Mouse (Mus musculus) olfactory bulb, adult 2 months (tissue): ENCODE data around the gene Ptrh1. TPM values are rescaled to one million over a fixed set of nuclear protein-coding genes. Genes with fewer than 3 reads are reported as not detected.

Source experiments
- H3K27ac ChIP-seq: fragments of 200-500 bp; 2 replicates; pipeline ENCODE4 v1.5.1; 2012; ENCODE audit warnings: low read depth, low read length; ENCODE audit not compliant: insufficient read depth
- H3K4me1 ChIP-seq: fragments of 200-500 bp; 2 replicates; pipeline ENCODE4 v1.6.1; 2012; ENCODE audit warnings: low read length; ENCODE audit not compliant: control insufficient read depth, insufficient read depth
- H3K4me3 ChIP-seq: fragments of 200-500 bp; 2 replicates; pipeline ENCODE4 v1.5.1; 2012; ENCODE audit warnings: mild to moderate bottlenecking, low read depth, low read length, moderate library complexity; ENCODE audit not compliant: insufficient read depth
- CTCF ChIP-seq: fragments of 200-500 bp; IDR thresholded peaks from 2 replicates; pipeline ENCODE4 v1.5.1; 2012; ENCODE audit warnings: low read depth, mild to moderate bottlenecking, low read length, moderate library complexity; ENCODE audit not compliant: insufficient read depth
- POLR2A ChIP-seq: fragments of 200-500 bp; IDR thresholded peaks from 2 replicates; pipeline ENCODE4 v1.6.1; 2012; ENCODE audit warnings: mild to moderate bottlenecking, low read depth, low read length, moderate library complexity; ENCODE audit not compliant: insufficient read depth
- WGBS: fragments of 180-500 bp; shearing (Covaris S2); methylation state at CpG from one replicate; pipeline ENCODE4 v1.1.7; 2018; 5-methylcytosine and 5-hydroxymethylcytosine counted together
- polyA plus RNA-seq: library from polyadenylated mRNA; stranded (reverse); fragments of >200 nt; gene quantifications from 2 replicates; pipeline ENCODE4 v1.2.4, GENCODE M21; 2012; ENCODE audit warnings: low replicate concordance; ENCODE audit not compliant: missing spikeins, insufficient read depth, insufficient read length

Ptrh1 gene
- polyA plus RNA-seq, 1 experiment, result not detected

- Histone ChIP-seq H3K27ac (no peak overlapping the region), H3K4me1 (peaks cover 9% of the 10 kb centered on the region; the same call in 1 of the 2 replicates), H3K4me3 (no peak overlapping the region)
- WGBS, result 71% methylated on average over 3 of the region's 3 CpGs
- TF ChIP-seq CTCF (no peak), POLR2A (no peak)
These were observed 39.2 kb upstream of the Ptrh1 start for GRCm38 (mm10) chr2:32736306-32736829.

- Histone ChIP-seq H3K27ac (no peak overlapping the region), H3K4me1 (peaks cover 9% of the 10 kb centered on the region; the same call in 1 of the 2 replicates), H3K4me3 (no peak overlapping the region)
- 73% methylated on average over 6 of the region's 6 CpGs for WGBS
- TF ChIP-seq CTCF (no peak), POLR2A (no peak)
These were observed 38.6 kb upstream of the Ptrh1 start for GRCm38 (mm10) chr2:32737008-32737407.

- 74% methylated on average over 4 of the region's 4 CpGs for WGBS
- TF ChIP-seq CTCF, result no peak
- TF ChIP-seq POLR2A, result no peak
- no peak overlapping the region for H3K27ac ChIP-seq
- H3K4me3 ChIP-seq, result no peak overlapping the region
- H3K4me1 ChIP-seq, result peaks cover 17% of the 10 kb centered on the region
These were observed 36.3 kb upstream of the Ptrh1 start for GRCm38 (mm10) chr2:32739311-32739710.

- 9% methylated on average over 11 of the region's 11 CpGs for WGBS
- Histone ChIP-seq H3K27ac (0 out of 2 replicates have a peak within 1 kb of the TSS, but pooled peaks have one; percentile 16), H3K4me3 (peak within 1 kb of the TSS; percentile 68), H3K4me1 (peaks cover 17% of the 10 kb centered on the region)
- TF ChIP-seq CTCF, result no peak
- TF ChIP-seq POLR2A, result no peak
These were observed 34.7 kb upstream of the Ptrh1 start, which contains the start of gene 6330409D20Rik for GRCm38 (mm10) chr2:32740916-32741272. 6330409D20Rik (minus strand) TSS chr2:32741016.

GRCm38 (mm10) chr2:32741273-32742172 is 34.1 kb upstream of the Ptrh1 start:
- TF ChIP-seq POLR2A (peak; percentile 37; the same call in 1 of the 2 replicates), CTCF (no peak)
- Histone ChIP-seq H3K4me1 (peaks cover 14% of the 10 kb centered on the region), H3K4me3 (peak overlapping the region; percentile 68), H3K27ac (0 out of 2 replicates have a peak overlapping the region, but pooled peaks have one; percentile 16)
- WGBS, result 4% methylated on average over 51 of the region's 58 CpGs

GRCm38 (mm10) chr2:32742173-32742531 is 33.4 kb upstream of the Ptrh1 start:
- Histone ChIP-seq H3K27ac (no peak overlapping the region), H3K4me1 (peaks cover 14% of the 10 kb centered on the region), H3K4me3 (peak overlapping the region; percentile 68)
- TF ChIP-seq CTCF, result no peak
- TF ChIP-seq POLR2A, result peak; percentile 63; the same call in 1 of the 2 replicates
- 13% methylated on average over 18 of the region's 18 CpGs for WGBS

- WGBS, result 78% methylated on average over 15 of the region's 15 CpGs
- TF ChIP-seq CTCF, result no peak
- TF ChIP-seq POLR2A, result no peak
These were observed 31.2 kb upstream of the Ptrh1 start for GRCm38 (mm10) chr2:32744272-32744982.

GRCm38 (mm10) chr2:32749082-32749481 is 26.5 kb upstream of the Ptrh1 start:
- Histone ChIP-seq H3K4me3 (no peak overlapping the region), H3K4me1 (peaks cover 6% of the 10 kb centered on the region; the same call in 1 of the 2 replicates), H3K27ac (no peak overlapping the region)
- no peak for TF ChIP-seq POLR2A
- no peak for TF ChIP-seq CTCF
- 87% methylated on average over 16 of the region's 16 CpGs for WGBS

More at GRCm38 (mm10) chr2:32744272-32744982, 31.2 kb upstream of the Ptrh1 start:
- Histone ChIP-seq H3K4me3 (no peak overlapping the region), H3K4me1 (peaks cover 14% of the 10 kb centered on the region), H3K27ac (no peak overlapping the region)

GRCm38 (mm10) chr2:32750199-32750598 is 25.4 kb upstream of the Ptrh1 start:
- 71% methylated on average over 7 of the region's 7 CpGs for WGBS
- TF ChIP-seq CTCF (no peak), POLR2A (no peak)
- Histone ChIP-seq H3K4me3 (no peak overlapping the region), H3K4me1 (peaks cover 6% of the 10 kb centered on the region; the same call in 1 of the 2 replicates), H3K27ac (no peak overlapping the region)
